Mouse (Mus musculus) hindbrain, embryonic 11.5 days (tissue): ENCODE data around the gene Fbxo45. TPM values are rescaled to one million over a fixed set of nuclear protein-coding genes. Genes with fewer than 3 reads are reported as not detected.
"Not testable (repeated sequence)": the region's sequence is repeated elsewhere in the genome, so short reads cannot be mapped to it uniquely, and the experiment has no call there.

Experiments used
- ATAC-seq: fragments of 200-750 bp; cut with Nextera tagmentation; 2 replicates; pipeline ENCODE4 v1.8.0; 2017; ENCODE audit warnings: mild to moderate bottlenecking, moderate TSS enrichment, moderate library complexity; ENCODE audit not compliant: low FRiP score
- DNase-seq: peaks from one replicate; pipeline ENCODE4 v3.0.0-alpha.2; 2015; ENCODE audit warnings: low spot score
- H3K27ac ChIP-seq: fragments of 300-500 bp; sonication (generic); 2 replicates; pipeline ENCODE4 v1.5.1; 2014; ENCODE audit warnings: mild to moderate bottlenecking, low read depth, low read length
- H3K27me3 ChIP-seq: fragments of 300-500 bp; sonication (generic); 2 replicates; pipeline ENCODE4 v1.6.1; 2014; ENCODE audit warnings: mild to moderate bottlenecking, low read length, moderate library complexity, mixed read lengths; ENCODE audit not compliant: control insufficient read depth, insufficient read depth
- H3K36me3 ChIP-seq: fragments of 300-500 bp; sonication (generic); 2 replicates; pipeline ENCODE4 v1.6.1; 2014; ENCODE audit warnings: mild to moderate bottlenecking, low read length, moderate library complexity, mixed read lengths; ENCODE audit not compliant: control insufficient read depth, insufficient read depth
- H3K4me1 ChIP-seq: fragments of 300-500 bp; sonication (generic); replicated peaks from 2 replicates; pipeline ENCODE4 v1.6.1; 2014; ENCODE audit warnings: low read length, mixed read lengths; ENCODE audit not compliant: control insufficient read depth, insufficient read depth
- H3K4me2 ChIP-seq: fragments of 300-500 bp; sonication (generic); replicated peaks from 2 replicates; pipeline ENCODE4 v1.6.1; 2014; ENCODE audit warnings: mild to moderate bottlenecking, low read depth, low read length
- H3K4me3 ChIP-seq: fragments of 300-500 bp; sonication (generic); 2 replicates; pipeline ENCODE4 v1.5.1; 2014; ENCODE audit warnings: low read depth, low read length
- H3K9ac ChIP-seq: fragments of 300-500 bp; sonication (generic); 2 replicates; pipeline ENCODE4 v1.6.1; 2014; ENCODE audit warnings: low read depth, low read length
- H3K9me3 ChIP-seq: fragments of 300-500 bp; sonication (generic); 2 replicates; pipeline ENCODE4 v1.6.1; 2016; ENCODE audit warnings: low read length; ENCODE audit not compliant: control insufficient read depth
- WGBS: fragments of 180-500 bp; shearing (Covaris S2); extraction: QIAGEN DNeasy Blood & Tissue Kit; methylation state at CpG from one replicate; pipeline ENCODE4 v1.1.7; 2014; 5-methylcytosine and 5-hydroxymethylcytosine counted together
- polyA plus RNA-seq: library from polyadenylated mRNA; unstranded; fragments of >200 nt; fragmentation: Nextera tagmentation; extraction: Ambion mirVana; gene quantifications from 2 replicates; pipeline ENCODE4 v1.2.1, GENCODE M21; 2014

The Fbxo45 gene
- polyA plus RNA-seq, 1 experiment from 2014 or later = 15.6 TPM

DNA sequence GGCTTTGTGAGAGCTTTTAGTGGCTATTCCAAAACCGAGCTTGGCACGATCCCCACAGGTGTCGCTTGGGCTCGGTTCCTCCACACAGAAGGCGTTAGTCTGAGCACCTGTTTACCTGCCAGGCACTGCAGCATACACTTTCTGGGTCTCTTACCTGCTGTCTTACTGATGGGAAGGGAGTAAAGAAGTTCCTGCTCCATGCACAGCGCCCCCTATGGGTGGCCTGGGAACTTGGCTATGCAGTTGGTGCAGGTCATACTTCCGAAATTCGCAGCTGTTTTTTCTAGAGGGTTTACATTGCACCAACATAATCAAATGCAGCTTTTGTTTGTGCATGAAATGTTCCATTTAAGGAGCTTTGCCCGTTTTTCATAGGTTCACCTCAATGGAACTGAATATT is 26.4 kb upstream of the Fbxo45 start:
- Histone ChIP-seq H3K9ac (no peak overlapping the region), H3K36me3 (no peaks in the 10 kb centered on the region), H3K4me3 (no peak overlapping the region), H3K9me3 (no peaks in the 10 kb centered on the region), H3K4me1 (no peaks in the 10 kb centered on the region), H3K27ac (no peak overlapping the region), H3K4me2 (no peak overlapping the region), H3K27me3 (no peaks in the 10 kb centered on the region)
- DNase-seq = peak; percentile 20
- WGBS = 49% methylated on average over 9 of the region's 9 CpGs
- no peak for ATAC-seq

DNA sequence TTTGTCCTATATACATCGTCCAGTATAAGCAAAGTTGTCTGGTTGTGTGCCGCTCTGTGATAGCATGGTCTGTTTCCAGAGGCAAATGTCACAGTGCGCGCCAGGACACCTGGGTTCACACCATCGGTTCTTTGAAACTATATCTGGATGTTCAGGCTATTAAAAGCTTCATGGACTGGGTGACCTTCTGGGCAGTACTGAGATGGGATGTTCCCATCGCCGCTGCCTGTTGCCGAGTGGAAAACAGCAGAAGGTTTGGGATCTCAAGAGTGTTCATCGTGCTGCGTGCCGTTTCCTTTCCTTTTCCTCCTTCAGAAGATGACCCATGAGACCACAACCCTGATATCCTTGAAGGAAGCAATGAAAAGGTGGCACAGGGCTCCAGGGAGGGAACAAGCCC is 24.3 kb upstream of the Fbxo45 start, which contains the start of gene Smco1:
Smco1 (plus strand) TSS at position 178 of the 400 bp plus-strand sequence.
- Histone ChIP-seq H3K4me3 (no peak within 1 kb of the TSS), H3K4me2 (no peak within 1 kb of the TSS), H3K27me3 (no peaks in the 10 kb centered on the region), H3K27ac (no peak within 1 kb of the TSS), H3K4me1 (no peaks in the 10 kb centered on the region), H3K36me3 (no peaks in the 10 kb centered on the region), H3K9me3 (no peaks in the 10 kb centered on the region), H3K9ac (no peak within 1 kb of the TSS)
- 91% methylated on average over 11 of the region's 11 CpGs for WGBS
- ATAC-seq (no peak), DNase-seq (no peak)

DNA sequence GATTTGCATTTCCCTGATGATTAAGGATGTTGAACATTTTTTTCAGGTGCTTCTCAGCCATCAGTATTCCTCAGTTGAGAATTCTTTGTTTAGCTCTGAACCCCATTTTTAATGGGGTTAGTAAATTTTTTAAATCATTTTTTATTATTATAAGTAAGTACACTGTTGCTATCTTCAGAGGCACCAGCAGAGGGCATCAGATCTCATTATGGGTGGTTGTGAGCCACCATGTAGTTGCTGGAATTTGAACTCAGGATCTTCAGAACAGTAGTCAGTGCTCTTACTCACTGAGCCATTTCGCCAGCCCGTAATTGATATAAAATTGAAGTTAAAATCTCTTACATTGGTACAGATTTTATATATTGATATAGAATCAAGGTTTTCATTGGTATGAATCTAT is 17.3 kb upstream of the Fbxo45 start:
- H3K4me2 ChIP-seq, H3K36me3 ChIP-seq, H3K27ac ChIP-seq, H3K4me1 ChIP-seq, H3K4me3 ChIP-seq, H3K9me3 ChIP-seq, H3K27me3 ChIP-seq, DNase-seq, ATAC-seq, H3K9ac ChIP-seq: not testable (repeated sequence)
- 78% methylated on average over 2 of the region's 2 CpGs for WGBS

DNA sequence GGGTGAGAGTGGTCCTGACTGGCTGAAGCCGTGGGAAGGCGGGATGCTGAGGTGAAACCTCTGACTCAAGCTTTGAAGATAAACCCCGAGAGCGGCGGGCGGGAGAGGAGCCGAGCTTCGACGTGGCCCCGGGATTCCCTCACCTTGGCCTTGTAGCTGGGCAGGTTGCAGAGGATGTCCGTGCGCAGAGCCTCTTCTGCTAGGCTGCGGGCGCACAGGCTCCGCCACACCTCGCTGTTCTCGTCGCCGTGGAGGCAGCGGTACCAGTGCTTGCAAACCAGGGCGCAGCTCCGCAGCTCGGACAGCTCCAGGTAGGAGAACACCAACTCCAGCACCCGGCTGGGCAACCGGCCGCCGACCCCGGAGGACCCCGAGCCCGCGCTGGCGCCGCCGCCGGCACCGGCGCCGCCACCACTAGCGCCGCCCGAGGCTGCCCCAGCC is 587 bp downstream of the Fbxo45 start:
- ATAC-seq = no peak; the same call in 1 of the 2 replicates

GRCm38 (mm10) chr16:32243901-32244300 is 3.1 kb downstream of the Fbxo45 start:
- WGBS = 85% methylated on average over 3 of the region's 3 CpGs
- no peaks in the 10 kb centered on the region for H3K9me3 ChIP-seq
- H3K27me3 ChIP-seq = no peaks in the 10 kb centered on the region
- H3K36me3 ChIP-seq = no peaks in the 10 kb centered on the region
- no peak overlapping the region for H3K4me3 ChIP-seq
- no peak overlapping the region for H3K27ac ChIP-seq
- H3K9ac ChIP-seq = no peak overlapping the region
- peaks cover 2% of the 10 kb centered on the region; the same call in 1 of the 2 replicates for H3K4me1 ChIP-seq
- no peak overlapping the region for H3K4me2 ChIP-seq
- DNase-seq (no peak), ATAC-seq (no peak)

More for the DNA sequence above, 587 bp downstream of the Fbxo45 start:
- peak overlapping the region; percentile 86 for H3K4me3 ChIP-seq
- H3K27me3 ChIP-seq = no peaks in the 10 kb centered on the region
- peak overlapping the region; percentile 96 for H3K9ac ChIP-seq
- under 1% methylated on average over 27 of the region's 41 CpGs for WGBS
- no peaks in the 10 kb centered on the region for H3K9me3 ChIP-seq
- peak overlapping the region; percentile 90 for H3K27ac ChIP-seq
- peak overlapping the region; percentile 67 for H3K4me2 ChIP-seq
- H3K36me3 ChIP-seq = no peaks in the 10 kb centered on the region
- peak; percentile 56 for DNase-seq
- H3K4me1 ChIP-seq = peaks cover 2% of the 10 kb centered on the region; the same call in 1 of the 2 replicates

GRCm38 (mm10) chr16:32239428-32240312 is 7.3 kb downstream of the Fbxo45 start:
- WGBS = 92% methylated on average over 2 of the region's 2 CpGs
- H3K27me3 ChIP-seq = no peaks in the 10 kb centered on the region
- no peaks in the 10 kb centered on the region for H3K9me3 ChIP-seq
- no peak overlapping the region for H3K9ac ChIP-seq
- no peak overlapping the region for H3K4me2 ChIP-seq
- no peaks in the 10 kb centered on the region for H3K4me1 ChIP-seq
- DNase-seq (no peak), ATAC-seq (no peak)
- H3K36me3 ChIP-seq = no peaks in the 10 kb centered on the region
- no peak overlapping the region for H3K27ac ChIP-seq
- H3K4me3 ChIP-seq = no peak overlapping the region

- Histone ChIP-seq H3K4me2 (no peak overlapping the region), H3K9ac (no peak overlapping the region), H3K27ac (no peak overlapping the region), H3K4me3 (no peak overlapping the region), H3K4me1 (no peaks in the 10 kb centered on the region), H3K27me3 (no peaks in the 10 kb centered on the region), H3K9me3 (no peaks in the 10 kb centered on the region), H3K36me3 (0 out of 2 replicates have a peak, but pooled peaks cover under 1% of the 10 kb centered on the region)
- WGBS = 92% methylated on average over 19 of the region's 19 CpGs
- ATAC-seq (no peak), DNase-seq (no peak)
Measured at GRCm38 (mm10) chr16:32237930-32238680, 8.9 kb downstream of the Fbxo45 start.

DNA sequence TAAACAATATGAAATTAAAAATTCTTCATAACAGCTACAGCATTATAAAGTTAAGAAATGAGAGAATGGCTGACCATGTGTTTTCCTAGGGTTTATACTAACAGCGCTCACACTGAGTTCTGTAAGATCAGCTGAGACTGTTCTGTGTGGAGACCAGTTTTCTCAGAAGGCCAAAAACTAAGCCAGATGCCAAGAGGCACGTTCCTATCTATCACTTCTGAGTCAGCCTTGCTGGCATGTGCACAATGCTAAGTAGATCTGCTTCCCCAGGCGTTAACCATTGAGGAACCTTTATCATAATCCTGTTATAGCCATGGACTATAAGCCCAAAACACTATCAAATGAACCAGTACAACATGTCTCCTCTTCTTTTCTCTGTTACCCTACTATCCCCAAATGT is 14.9 kb downstream of the Fbxo45 start:
- H3K36me3 ChIP-seq, ATAC-seq, H3K4me2 ChIP-seq, H3K27ac ChIP-seq, H3K9ac ChIP-seq, DNase-seq, H3K4me3 ChIP-seq, H3K4me1 ChIP-seq, H3K27me3 ChIP-seq, H3K9me3 ChIP-seq: not testable (repeated sequence)
- WGBS = 88% methylated on average over 3 of the region's 3 CpGs
